Mouse (Mus musculus) forebrain, embryonic 11.5 days (tissue): Measurements from ENCODE around the gene Ldha. TPM values are rescaled to one million over a fixed set of nuclear protein-coding genes. Genes with fewer than 3 reads are reported as not detected.
"Not testable (repeated sequence)": the region's sequence is repeated elsewhere in the genome, so short reads cannot be mapped to it uniquely, and the experiment has no call there.

Source experiments
- ATAC-seq: fragments of 200-750 bp; cut with Nextera tagmentation; replicated peaks from 2 replicates; pipeline ENCODE4 v1.8.0; 2017; ENCODE audit warnings: moderate TSS enrichment; ENCODE audit not compliant: low FRiP score
- DNase-seq: peaks from one replicate; pipeline ENCODE4 v3.0.0-alpha.2; 2017; ENCODE audit warnings: low spot score
- H3K27ac ChIP-seq: fragments of 300-500 bp; sonication (generic); 2 replicates; pipeline ENCODE4 v1.5.1; 2014; ENCODE audit warnings: low read depth, low read length
- H3K27me3 ChIP-seq: fragments of 300-500 bp; sonication (generic); 2 replicates; pipeline ENCODE4 v1.6.1; 2014; ENCODE audit warnings: mild to moderate bottlenecking, low read length, mixed read lengths; ENCODE audit not compliant: control insufficient read depth, insufficient read depth
- H3K36me3 ChIP-seq: fragments of 300-500 bp; sonication (generic); 2 replicates; pipeline ENCODE4 v1.6.1; 2014; ENCODE audit warnings: mild to moderate bottlenecking, low read length, moderate library complexity, mixed read lengths; ENCODE audit not compliant: control insufficient read depth, insufficient read depth
- H3K4me1 ChIP-seq: fragments of 300-500 bp; sonication (generic); replicated peaks from 2 replicates; pipeline ENCODE4 v1.6.1; 2014; ENCODE audit warnings: low read length, mixed read lengths; ENCODE audit not compliant: control insufficient read depth, insufficient read depth
- H3K4me2 ChIP-seq: fragments of 300-500 bp; sonication (generic); 2 replicates; pipeline ENCODE4 v1.6.1; 2014; ENCODE audit warnings: low read depth, mild to moderate bottlenecking, low read length, moderate library complexity, mixed read lengths; ENCODE audit not compliant: severe bottlenecking
- H3K4me3 ChIP-seq: fragments of 300-500 bp; sonication (generic); 2 replicates; pipeline ENCODE4 v1.5.1; 2014; ENCODE audit warnings: low read depth, low read length
- H3K9ac ChIP-seq: fragments of 300-500 bp; sonication (generic); 2 replicates; pipeline ENCODE4 v1.6.1; 2014; ENCODE audit warnings: low read length
- H3K9me3 ChIP-seq: fragments of 300-500 bp; sonication (generic); 2 replicates; pipeline ENCODE4 v1.6.1; 2016; ENCODE audit warnings: low read length, mixed read lengths; ENCODE audit not compliant: control insufficient read depth
- WGBS: fragments of 180-500 bp; shearing (Covaris S2); extraction: QIAGEN DNeasy Blood & Tissue Kit; methylation state at CpG from one replicate; pipeline ENCODE4 v1.1.7; 2014; 5-methylcytosine and 5-hydroxymethylcytosine counted together
- polyA plus RNA-seq: library from polyadenylated mRNA; unstranded; fragments of >200 nt; fragmentation: Nextera tagmentation; extraction: Ambion mirVana; gene quantifications from 2 replicates; pipeline ENCODE4 v1.2.1, GENCODE M21; 2014

The Ldha gene
- polyA plus RNA-seq, 1 experiment from 2014 or later = 2,020 TPM

DNA sequence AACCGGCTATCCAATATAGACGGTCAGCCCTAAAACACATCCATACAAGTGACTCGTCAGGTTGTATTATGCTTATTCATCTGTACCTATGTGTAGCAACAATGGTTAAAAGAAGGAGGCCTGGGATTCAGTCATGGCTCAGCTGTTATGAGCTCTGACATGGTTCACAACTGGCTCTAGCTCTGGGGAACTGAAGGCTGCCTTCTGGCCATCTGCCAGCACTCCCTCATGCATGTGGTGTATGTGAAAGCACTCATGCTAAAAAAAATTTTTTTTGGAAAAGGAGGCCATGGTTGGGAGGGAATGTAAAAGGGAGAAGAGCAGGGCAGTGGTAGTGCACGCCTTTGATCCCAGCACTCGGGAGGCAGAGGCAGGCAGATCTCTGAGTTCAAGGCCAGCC, 38.6 kb downstream of the Ldha start:
- Histone ChIP-seq H3K27ac (no peak overlapping the region), H3K4me2 (no peak overlapping the region), H3K9me3 (no peaks in the 10 kb centered on the region), H3K27me3 (no peaks in the 10 kb centered on the region), H3K4me1 (no peaks in the 10 kb centered on the region), H3K9ac (no peak overlapping the region), H3K36me3 (no peaks in the 10 kb centered on the region; the same call in 1 of the 2 replicates), H3K4me3 (no peak overlapping the region)
- DNase-seq (no peak), ATAC-seq (no peak)
- 93% methylated on average over 5 of the region's 5 CpGs for WGBS

DNA sequence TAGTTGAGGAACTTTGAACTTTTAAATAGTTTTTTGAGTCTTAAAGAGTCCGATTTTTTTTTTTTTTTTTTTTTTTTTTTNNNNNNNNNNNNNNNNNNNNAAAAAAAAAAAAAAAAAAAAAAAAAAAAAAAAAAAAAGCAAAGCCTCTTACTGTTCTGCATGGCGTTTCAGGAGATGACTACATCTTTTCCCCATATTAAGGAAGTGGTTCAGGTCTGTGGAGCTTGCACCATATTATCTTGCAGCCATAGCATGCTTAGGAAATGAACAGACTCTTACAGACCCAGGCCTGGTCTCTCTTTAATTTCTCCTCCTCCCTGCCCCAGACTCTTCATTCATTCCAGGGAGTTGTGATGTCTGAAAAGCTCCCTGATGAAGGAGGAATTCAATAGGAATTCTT, 39.7 kb downstream of the Ldha start:
- 93% methylated on average over 2 of the region's 2 CpGs for WGBS

DNA sequence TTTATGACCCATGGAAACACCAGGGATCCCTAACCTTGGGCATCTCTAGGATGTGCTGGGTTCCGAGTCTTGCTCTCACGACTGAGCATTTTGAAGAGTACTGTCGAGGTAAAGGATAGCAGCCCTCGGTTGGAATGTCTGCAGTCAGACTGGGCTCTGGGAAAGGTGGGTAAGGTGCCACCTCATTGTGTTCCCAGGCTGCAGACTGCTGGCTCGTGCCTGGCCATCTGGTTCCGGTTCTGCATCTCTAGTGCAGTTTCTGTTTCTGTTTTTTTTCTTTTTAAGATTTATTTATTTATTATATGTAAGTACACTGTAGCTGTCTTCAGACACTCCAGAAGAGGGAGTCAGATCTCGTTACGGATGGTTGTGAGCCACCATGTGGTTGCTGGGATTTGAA, 40.7 kb downstream of the Ldha start:
- not testable (repeated sequence) for H3K4me2 ChIP-seq, H3K4me3 ChIP-seq, H3K9ac ChIP-seq, ATAC-seq, H3K9me3 ChIP-seq, H3K27ac ChIP-seq, H3K4me1 ChIP-seq, H3K36me3 ChIP-seq, DNase-seq, H3K27me3 ChIP-seq
- 87% methylated on average over 6 of the region's 8 CpGs for WGBS

More for the DNA sequence above, 39.7 kb downstream of the Ldha start:
- Histone ChIP-seq H3K4me1 (no peaks in the 10 kb centered on the region), H3K9me3 (no peaks in the 10 kb centered on the region), H3K4me3 (no peak overlapping the region), H3K9ac (no peak overlapping the region), H3K27ac (no peak overlapping the region), H3K27me3 (no peaks in the 10 kb centered on the region), H3K4me2 (no peak overlapping the region), H3K36me3 (no peaks in the 10 kb centered on the region; the same call in 1 of the 2 replicates)
- DNase-seq = no peak
- ATAC-seq = no peak

DNA sequence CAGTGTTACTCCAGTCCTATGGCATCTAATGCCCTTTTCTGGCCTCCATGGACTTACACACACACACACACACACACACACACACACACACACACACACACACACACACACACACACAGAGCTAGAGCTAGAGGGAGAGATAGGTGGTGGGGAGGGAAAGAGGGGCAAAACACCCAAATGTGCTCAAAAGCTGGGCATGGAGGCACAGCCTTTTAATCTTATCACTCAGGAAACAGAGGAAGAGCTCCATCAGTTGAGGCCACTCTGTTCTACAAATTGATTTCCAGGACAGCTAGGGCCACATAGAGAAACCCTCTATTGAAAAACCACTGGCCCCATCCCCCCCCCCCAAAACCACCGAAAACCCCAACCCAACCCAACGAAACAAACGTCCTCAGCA, 42.0 kb downstream of the Ldha start:
- ATAC-seq = no peak
- WGBS = 94% methylated on average over 3 of the region's 3 CpGs
- H3K36me3 ChIP-seq = peaks cover 9% of the 10 kb centered on the region

DNA sequence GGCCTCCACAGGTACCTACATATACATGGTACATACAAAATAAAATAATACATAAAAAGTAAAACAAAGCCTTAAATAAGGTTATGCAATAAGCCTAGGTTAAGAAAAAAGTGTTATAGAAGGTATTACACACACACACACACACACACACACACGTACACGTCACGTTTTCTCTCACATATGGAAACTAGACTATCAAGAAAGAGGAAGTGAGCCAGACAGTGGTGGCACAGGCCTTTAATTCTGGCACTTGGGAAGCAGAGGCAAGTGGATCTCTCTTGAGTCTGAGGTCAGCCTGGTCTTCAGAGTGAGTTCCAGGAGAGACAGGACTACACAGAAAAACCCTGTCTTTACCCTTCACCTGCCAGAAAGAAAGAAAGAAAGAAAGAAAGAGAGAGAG, 54.2 kb downstream of the Ldha start:
- Histone ChIP-seq H3K27ac (no peak overlapping the region), H3K4me3 (no peak overlapping the region), H3K9ac (no peak overlapping the region), H3K4me1 (no peaks in the 10 kb centered on the region), H3K9me3 (no peaks in the 10 kb centered on the region), H3K27me3 (no peaks in the 10 kb centered on the region), H3K36me3 (peaks cover 26% of the 10 kb centered on the region), H3K4me2 (no peak overlapping the region)
- 88% methylated on average over 3 of the region's 3 CpGs for WGBS
- no peak for DNase-seq
- ATAC-seq = no peak

More for the DNA sequence above, 42.0 kb downstream of the Ldha start:
- no peak for DNase-seq
- Histone ChIP-seq H3K27me3 (no peaks in the 10 kb centered on the region), H3K9ac (no peak overlapping the region), H3K4me3 (no peak overlapping the region), H3K27ac (no peak overlapping the region), H3K9me3 (no peaks in the 10 kb centered on the region), H3K4me2 (no peak overlapping the region), H3K4me1 (no peaks in the 10 kb centered on the region)

DNA sequence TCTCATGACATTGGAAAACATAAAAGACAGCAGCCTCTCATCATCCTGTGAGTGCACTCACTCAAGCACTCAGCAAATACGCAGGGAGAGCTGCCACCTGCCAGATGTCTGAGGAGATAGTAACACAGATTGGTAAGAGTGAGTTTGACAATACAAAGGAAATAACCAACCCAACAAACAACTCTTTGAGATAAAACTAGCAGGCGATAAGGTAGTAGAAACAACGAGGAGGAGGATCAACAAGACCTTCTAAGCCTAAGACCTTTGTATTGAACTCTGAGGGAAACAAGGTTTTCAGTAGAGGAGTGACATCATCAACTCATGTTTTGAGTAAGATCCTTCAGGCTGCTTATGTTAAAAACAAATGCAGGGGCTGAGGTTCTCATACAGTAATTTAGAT, 58.1 kb downstream of the Ldha start:
- H3K27ac ChIP-seq = no peak overlapping the region
- H3K9me3 ChIP-seq = no peaks in the 10 kb centered on the region
- H3K9ac ChIP-seq = no peak overlapping the region
- 94% methylated on average over 3 of the region's 3 CpGs for WGBS
- no peak for ATAC-seq
- H3K4me1 ChIP-seq = no peaks in the 10 kb centered on the region
- no peaks in the 10 kb centered on the region for H3K27me3 ChIP-seq
- no peak for DNase-seq
- no peak overlapping the region for H3K4me2 ChIP-seq
- no peak overlapping the region for H3K4me3 ChIP-seq
- H3K36me3 ChIP-seq = peaks cover 18% of the 10 kb centered on the region

Other genes starting within 250 kb of the Ldha start
- 17.6 and 18.7 TPM in 2 replicates for gene Sergef, start 201.7 kb upstream of the Ldha start, polyA plus RNA-seq
- gene Tph1, start 168.9 kb upstream of the Ldha start, polyA plus RNA-seq = 0.13 and 0.19 TPM in 2 replicates
- gene Saal1, start 130.8 kb upstream of the Ldha start, polyA plus RNA-seq = 45.3 and 47.0 TPM in 2 replicates
- gene Saa3, start 125.8 kb upstream of the Ldha start, polyA plus RNA-seq = not detected in 2 replicates
- not detected in 2 replicates for gene Saa4, start 108.9 kb upstream of the Ldha start, polyA plus RNA-seq
- gene Saa1, start 98.5 kb upstream of the Ldha start, polyA plus RNA-seq = not detected in 2 replicates
- gene Saa2, start 89.7 kb upstream of the Ldha start, polyA plus RNA-seq = not detected in 2 replicates
- gene Hps5, start 45.4 kb upstream of the Ldha start, polyA plus RNA-seq = 18.3 and 23.7 TPM in 2 replicates
- 53.9 and 56.2 TPM in 2 replicates for gene Gtf2h1, start 45.4 kb upstream of the Ldha start, polyA plus RNA-seq
- gene Ldhc, start 19.7 kb downstream of the Ldha start, polyA plus RNA-seq = 0.13 TPM in 1 of 2 replicates, not detected in the other
- gene Tsg101, start 78.5 kb downstream of the Ldha start, polyA plus RNA-seq = 311 and 322 TPM in 2 replicates
- gene Uevld, start 117.1 kb downstream of the Ldha start, polyA plus RNA-seq = 13.9 and 14.3 TPM in 2 replicates
- not detected in 2 replicates for gene Gm9999, start 142.1 kb downstream of the Ldha start, polyA plus RNA-seq
- 12.7 and 14.0 TPM in 2 replicates for gene Spty2d1, start 166.9 kb downstream of the Ldha start, polyA plus RNA-seq
- 6.9 and 9.4 TPM in 2 replicates for gene Tmem86a, start 209.1 kb downstream of the Ldha start, polyA plus RNA-seq